Mouse (Mus musculus) liver, postnatal 0 days (tissue): ENCODE measurements at regions not wholly inside any gene's neighbourhood (a gene's known extent, or its start where the extent isn't known, plus 50 kb on each side); places are given as distances from the start of the nearest gene placed in this dataset.

Experiments used
- ATAC-seq: fragments of 200-750 bp; cut with Nextera tagmentation; 2 replicates; pipeline ENCODE4 v1.8.0; 2017; ENCODE audit warnings: mild to moderate bottlenecking, moderate library complexity
- DNase-seq: peaks from one replicate; pipeline ENCODE4 v3.0.0-alpha.2; 2016
- H3K27ac ChIP-seq: fragments of 300-500 bp; sonication (generic); 2 replicates; pipeline ENCODE4 v1.5.1; 2014; ENCODE audit warnings: antibody characterized with exemption, moderate library complexity, mild to moderate bottlenecking, low read depth
- H3K27me3 ChIP-seq: fragments of 300-500 bp; sonication (generic); 2 replicates; pipeline ENCODE4 v1.6.1; 2014; ENCODE audit warnings: low read length, control low read depth, mixed read lengths; ENCODE audit not compliant: insufficient read depth
- H3K36me3 ChIP-seq: fragments of 300-500 bp; sonication (generic); replicated peaks from 2 replicates; pipeline ENCODE4 v1.6.1; 2014; ENCODE audit warnings: mild to moderate bottlenecking, control low read depth, low read length, moderate library complexity, mixed read lengths; ENCODE audit not compliant: insufficient read depth
- H3K4me1 ChIP-seq: fragments of 300-500 bp; sonication (generic); 2 replicates; pipeline ENCODE4 v1.6.1; 2014; ENCODE audit warnings: antibody characterized with exemption, mild to moderate bottlenecking, control low read depth; ENCODE audit not compliant: insufficient read depth
- H3K4me2 ChIP-seq: fragments of 300-500 bp; sonication (generic); 2 replicates; pipeline ENCODE4 v1.6.1; 2014; ENCODE audit warnings: low read depth, mild to moderate bottlenecking, low read length, moderate library complexity, mixed read lengths
- H3K4me3 ChIP-seq: fragments of 300-500 bp; sonication (generic); 2 replicates; pipeline ENCODE4 v1.5.1; 2014; ENCODE audit warnings: low read depth, low read length
- H3K9ac ChIP-seq: fragments of 300-500 bp; sonication (generic); replicated peaks from 2 replicates; pipeline ENCODE4 v1.6.1; 2014; ENCODE audit warnings: mild to moderate bottlenecking, moderate library complexity
- H3K9me3 ChIP-seq: fragments of 300-500 bp; sonication (generic); 2 replicates; pipeline ENCODE4 v1.6.1; 2016; ENCODE audit warnings: mild to moderate bottlenecking, control low read depth, low read length, mixed read lengths
- CTCF ChIP-seq: sonication (generic); IDR thresholded peaks from 2 replicates; pipeline ENCODE4 v1.5.1; 2016; ENCODE audit warnings: antibody characterized with exemption, low read depth
- EP300 ChIP-seq: IDR thresholded peaks from 2 replicates; pipeline ENCODE4 v1.6.1; 2016; ENCODE audit warnings: antibody characterized with exemption, low read depth, mild to moderate bottlenecking
- WGBS: fragments of 180-500 bp; shearing (Covaris S2); extraction: QIAGEN DNeasy Blood & Tissue Kit; methylation state at CpG from one replicate; pipeline ENCODE4 v1.1.7; 2014; ENCODE audit not compliant: insufficient replicate concordance; 5-methylcytosine and 5-hydroxymethylcytosine counted together

- no peaks in the 10 kb centered on the region for H3K27me3 ChIP-seq
- DNase-seq = no peak
- H3K27ac ChIP-seq = no peak overlapping the region
- WGBS = 78% methylated on average over 1 of the region's 1 CpGs
- H3K4me1 ChIP-seq = no peaks in the 10 kb centered on the region
- peak; percentile 53 for ATAC-seq
- H3K4me3 ChIP-seq = no peak overlapping the region
- TF ChIP-seq EP300 (no peak), CTCF (no peak)
- H3K9me3 ChIP-seq = no peaks in the 10 kb centered on the region
- H3K9ac ChIP-seq = no peak overlapping the region
- H3K36me3 ChIP-seq = no peaks in the 10 kb centered on the region
- no peak overlapping the region for H3K4me2 ChIP-seq
Observed at GRCm38 (mm10) chr8:128559004-128559662, 126.3 kb upstream of the Itgb1 start.

- H3K4me2 ChIP-seq = no peak overlapping the region
- DNase-seq = no peak
- no peak overlapping the region for H3K9ac ChIP-seq
- ATAC-seq = no peak
- 28% methylated on average over 2 of the region's 2 CpGs for WGBS
- no peak overlapping the region for H3K4me3 ChIP-seq
- no peaks in the 10 kb centered on the region for H3K9me3 ChIP-seq
- no peak overlapping the region for H3K27ac ChIP-seq
- H3K36me3 ChIP-seq = no peaks in the 10 kb centered on the region
- H3K4me1 ChIP-seq = no peaks in the 10 kb centered on the region
- no peaks in the 10 kb centered on the region for H3K27me3 ChIP-seq
- TF ChIP-seq CTCF (no peak), EP300 (no peak)
Observed at GRCm38 (mm10) chr8:128560418-128560817, 125.0 kb upstream of the Itgb1 start.

- no peak overlapping the region for H3K9ac ChIP-seq
- H3K27ac ChIP-seq = no peak overlapping the region
- no peak overlapping the region for H3K4me2 ChIP-seq
- H3K36me3 ChIP-seq = no peaks in the 10 kb centered on the region
- H3K27me3 ChIP-seq = no peaks in the 10 kb centered on the region
- no peaks in the 10 kb centered on the region for H3K4me1 ChIP-seq
- H3K9me3 ChIP-seq = no peaks in the 10 kb centered on the region
- H3K4me3 ChIP-seq = no peak overlapping the region
- WGBS = 81% methylated on average over 1 of the region's 1 CpGs
- no peak for DNase-seq
- ATAC-seq = no peak
- TF ChIP-seq CTCF = no peak
- TF ChIP-seq EP300 = no peak
Observed at GRCm38 (mm10) chr8:128561016-128561415, 124.4 kb upstream of the Itgb1 start.

- Histone ChIP-seq H3K27ac (no peak overlapping the region), H3K9ac (no peak overlapping the region), H3K4me2 (no peak overlapping the region), H3K9me3 (no peaks in the 10 kb centered on the region), H3K36me3 (no peaks in the 10 kb centered on the region), H3K27me3 (no peaks in the 10 kb centered on the region), H3K4me3 (no peak overlapping the region), H3K4me1 (no peaks in the 10 kb centered on the region)
- WGBS = 28% methylated on average over 3 of the region's 3 CpGs
- DNase-seq (no peak), ATAC-seq (no peak)
- TF ChIP-seq CTCF = no peak
- TF ChIP-seq EP300 = no peak
Observed at GRCm38 (mm10) chr8:128562625-128563024, 122.8 kb upstream of the Itgb1 start.

GRCm38 (mm10) chr8:128563744-128564143 is 121.7 kb upstream of the Itgb1 start:
- DNase-seq (no peak), ATAC-seq (no peak)
- Histone ChIP-seq H3K4me1 (no peaks in the 10 kb centered on the region), H3K4me2 (no peak overlapping the region), H3K27me3 (no peaks in the 10 kb centered on the region), H3K36me3 (no peaks in the 10 kb centered on the region), H3K27ac (no peak overlapping the region), H3K9ac (no peak overlapping the region), H3K9me3 (no peaks in the 10 kb centered on the region), H3K4me3 (no peak overlapping the region)
- TF ChIP-seq CTCF (no peak), EP300 (no peak)
- WGBS = 56% methylated on average over 3 of the region's 3 CpGs

GRCm38 (mm10) chr8:128572291-128572690 is 113.2 kb upstream of the Itgb1 start:
- H3K27ac ChIP-seq = no peak overlapping the region
- no peak overlapping the region for H3K9ac ChIP-seq
- ATAC-seq (no peak), DNase-seq (no peak)
- no peaks in the 10 kb centered on the region for H3K36me3 ChIP-seq
- H3K4me2 ChIP-seq = no peak overlapping the region
- no peak overlapping the region for H3K4me3 ChIP-seq
- H3K4me1 ChIP-seq = no peaks in the 10 kb centered on the region
- H3K9me3 ChIP-seq = no peaks in the 10 kb centered on the region
- no peaks in the 10 kb centered on the region for H3K27me3 ChIP-seq
- TF ChIP-seq EP300 (no peak), CTCF (no peak)

GRCm38 (mm10) chr8:128594114-128594513 is 91.3 kb upstream of the Itgb1 start:
- ATAC-seq (no peak), DNase-seq (no peak)
- Histone ChIP-seq H3K27me3 (no peaks in the 10 kb centered on the region), H3K9me3 (no peaks in the 10 kb centered on the region), H3K4me2 (no peak overlapping the region), H3K36me3 (no peaks in the 10 kb centered on the region), H3K4me3 (no peak overlapping the region), H3K4me1 (no peaks in the 10 kb centered on the region), H3K9ac (no peak overlapping the region), H3K27ac (no peak overlapping the region)
- TF ChIP-seq EP300 (no peak), CTCF (no peak)
- 39% methylated on average over 2 of the region's 2 CpGs for WGBS
